Mouse (Mus musculus): Measurements from ENCODE around the gene Rangap1. TPM values are rescaled to one million over a fixed set of nuclear protein-coding genes. Genes with fewer than 3 reads are reported as not detected.

Rangap1 gene
- polyA plus RNA-seq, 1 experiment from 2014 or later = 108 TPM

GRCm38 (mm10) chr15:81663281-81663680 lies 82.0 kb downstream of the Rangap1 start:
- no peak overlapping the region for H3K9ac ChIP-seq (ENCODE audit: low read length)
- DNase-seq (ENCODE audit: low spot score) (no peak), ATAC-seq (no peak; the same call in 1 of the 2 replicates)
- WGBS = 61% methylated on average over 10 of the region's 10 CpGs
- H3K27me3 ChIP-seq (replicated peaks; ENCODE audit: control insufficient read depth, insufficient read depth, low read length) = no peaks in the 10 kb centered on the region
- no peak overlapping the region for H3K27ac ChIP-seq (ENCODE audit: low read depth, low read length)
- H3K9me3 ChIP-seq (replicated peaks; ENCODE audit: control insufficient read depth, low read length) = no peaks in the 10 kb centered on the region
- H3K4me1 ChIP-seq (ENCODE audit: control insufficient read depth, insufficient read depth, low read length) = peaks cover 7% of the 10 kb centered on the region
- H3K4me3 ChIP-seq (ENCODE audit: low read depth, low read length) = peak overlapping the region; percentile 87
- peak overlapping the region; percentile 89 for H3K4me2 ChIP-seq (ENCODE audit: low read length)
- H3K36me3 ChIP-seq (ENCODE audit: control insufficient read depth, insufficient read depth, low read length) = peaks cover 13% of the 10 kb centered on the region

DNA sequence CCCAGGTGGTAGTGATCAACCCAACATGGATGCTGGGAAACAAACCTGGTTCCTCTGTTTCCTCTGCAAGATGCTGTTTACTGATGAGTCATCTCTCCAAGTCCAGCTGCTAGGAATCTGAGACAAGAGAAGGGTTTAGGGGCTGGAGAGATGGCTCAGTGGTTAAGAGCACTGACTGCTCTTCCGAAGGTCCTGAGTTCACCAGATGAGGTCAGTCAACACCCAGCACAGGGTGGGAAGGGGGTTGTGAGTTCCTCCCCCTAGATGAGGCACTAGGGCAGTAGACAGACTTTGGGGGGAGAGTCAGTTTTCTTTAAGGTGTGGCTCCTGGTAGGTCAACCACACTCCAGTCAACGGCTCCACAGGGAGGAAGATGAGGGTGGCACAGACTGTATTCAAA lies 83.6 kb downstream of the Rangap1 start:
- no peak overlapping the region for H3K4me2 ChIP-seq (ENCODE audit: low read length)
- no peak for ATAC-seq
- no peak overlapping the region for H3K4me3 ChIP-seq (ENCODE audit: low read depth, low read length)
- no peaks in the 10 kb centered on the region for H3K36me3 ChIP-seq (ENCODE audit: control insufficient read depth, insufficient read depth, low read length)
- H3K9me3 ChIP-seq (replicated peaks; ENCODE audit: control insufficient read depth, low read length) = no peaks in the 10 kb centered on the region
- no peak overlapping the region for H3K9ac ChIP-seq (ENCODE audit: low read length)
- DNase-seq (ENCODE audit: low spot score) = no peak
- WGBS = 87% methylated on average over 2 of the region's 2 CpGs
- peaks cover 7% of the 10 kb centered on the region for H3K4me1 ChIP-seq (ENCODE audit: control insufficient read depth, insufficient read depth, low read length)
- H3K27ac ChIP-seq (ENCODE audit: low read depth, low read length) = no peak overlapping the region
- no peaks in the 10 kb centered on the region for H3K27me3 ChIP-seq (replicated peaks; ENCODE audit: control insufficient read depth, insufficient read depth, low read length)

Other genes starting within 250 kb of the Rangap1 start
- gene Ep300, start 160.2 kb downstream of the Rangap1 start, polyA plus RNA-seq (2014; fragmentation: Nextera tagmentation; extraction: Ambion mirVana) = 14.2 and 19.5 TPM in 2 replicates
- gene L3mbtl2, start 81.6 kb downstream of the Rangap1 start, polyA plus RNA-seq (2014; fragmentation: Nextera tagmentation; extraction: Ambion mirVana) = 21.6 and 25.0 TPM in 2 replicates
- 17.0 and 19.8 TPM in 2 replicates for gene Chadl, start 48.2 kb downstream of the Rangap1 start, polyA plus RNA-seq (2014; fragmentation: Nextera tagmentation; extraction: Ambion mirVana)
- gene Zc3h7b, start 473 bp downstream of the Rangap1 start, polyA plus RNA-seq (2014; fragmentation: Nextera tagmentation; extraction: Ambion mirVana) = 49.9 and 65.9 TPM in 2 replicates
- 15.1 and 18.1 TPM in 2 replicates for gene Tef, start 56.9 kb upstream of the Rangap1 start, polyA plus RNA-seq (2014; fragmentation: Nextera tagmentation; extraction: Ambion mirVana)
- gene Tob2, start 113.3 kb upstream of the Rangap1 start, polyA plus RNA-seq (2014; fragmentation: Nextera tagmentation; extraction: Ambion mirVana) = 11.1 and 17.0 TPM in 2 replicates
- gene Phf5a, start 126.4 kb upstream of the Rangap1 start, polyA plus RNA-seq (2014; fragmentation: Nextera tagmentation; extraction: Ambion mirVana) = 153 and 202 TPM in 2 replicates
- gene Aco2, start 126.8 kb upstream of the Rangap1 start, polyA plus RNA-seq (2014; fragmentation: Nextera tagmentation; extraction: Ambion mirVana) = 204 and 231 TPM in 2 replicates
- gene Polr3h, start 180.7 kb upstream of the Rangap1 start, polyA plus RNA-seq (2014; fragmentation: Nextera tagmentation; extraction: Ambion mirVana) = 99.6 and 110 TPM in 2 replicates
- 72.8 and 110 TPM in 2 replicates for gene Csdc2, start 191.2 kb upstream of the Rangap1 start, polyA plus RNA-seq (2014; fragmentation: Nextera tagmentation; extraction: Ambion mirVana)
- 92.6 and 93.3 TPM in 2 replicates for gene Pmm1, start 215.4 kb upstream of the Rangap1 start, polyA plus RNA-seq (2014; fragmentation: Nextera tagmentation; extraction: Ambion mirVana)
- gene 1700029P11Rik, start 235.0 kb upstream of the Rangap1 start, polyA plus RNA-seq (2014; fragmentation: Nextera tagmentation; extraction: Ambion mirVana) = not detected in 2 replicates
- 55.4 and 56.9 TPM in 2 replicates for gene Xrcc6, start 242.3 kb upstream of the Rangap1 start, polyA plus RNA-seq (2014; fragmentation: Nextera tagmentation; extraction: Ambion mirVana)